Mouse (Mus musculus): ENCODE data around the gene Bcl2l14. TPM values are rescaled to one million over a fixed set of nuclear protein-coding genes. Genes with fewer than 3 reads are reported as not detected.

The Bcl2l14 gene
- polyA plus RNA-seq, 1 experiment, result 1.2 TPM

DNA sequence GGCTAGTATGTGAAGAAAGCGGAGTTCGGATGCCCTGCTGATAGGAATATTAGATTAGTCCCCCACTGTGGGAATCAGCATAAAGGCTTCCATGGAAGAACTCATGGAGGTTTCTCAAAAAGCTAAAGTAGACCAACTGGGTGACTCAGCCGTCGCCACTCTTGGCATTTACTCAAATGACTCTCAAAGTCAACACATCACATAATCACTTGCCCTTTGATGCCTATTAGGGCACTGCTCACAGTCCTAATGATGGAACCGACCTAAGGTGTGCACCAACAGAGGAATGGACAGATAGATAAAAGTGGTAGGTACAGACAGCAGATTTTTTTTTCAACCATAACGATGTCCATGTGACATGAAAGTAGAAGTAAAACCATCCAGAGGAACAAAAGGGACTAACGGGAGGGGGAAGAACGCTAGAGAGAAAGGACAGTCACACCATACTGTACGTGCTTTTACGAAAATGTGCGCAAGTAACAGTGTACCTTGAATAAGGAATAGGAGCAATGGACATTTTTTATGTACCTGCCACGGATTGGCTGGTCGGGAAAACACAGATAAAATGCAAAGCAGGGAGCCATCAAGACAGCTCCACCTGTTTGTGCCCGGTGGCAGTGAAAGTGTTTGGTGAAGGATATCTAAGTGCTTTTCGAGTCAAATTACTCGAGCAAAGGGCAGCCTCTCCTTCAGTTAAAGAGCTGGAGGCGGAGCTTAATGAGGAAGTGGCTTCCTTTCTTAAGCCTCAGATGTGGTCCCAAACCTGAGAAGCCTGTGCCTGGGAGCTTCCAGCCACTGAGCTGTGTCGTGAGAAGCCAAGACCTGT, 17.8 kb downstream of the Bcl2l14 start:
- Histone ChIP-seq H3K4me1 (ENCODE audit: control insufficient read depth, insufficient read depth, low read length) (peaks cover 3% of the 10 kb centered on the region), H3K27me3 (ENCODE audit: control insufficient read depth, insufficient read depth, low read length, poor library complexity, severe bottlenecking) (no peaks in the 10 kb centered on the region), H3K36me3 (ENCODE audit: control insufficient read depth, insufficient read depth, low read length, poor library complexity, severe bottlenecking) (no peaks in the 10 kb centered on the region), H3K27ac (ENCODE audit: insufficient read depth, low read length) (peak overlapping the region; percentile 37; the same call in 1 of the 2 replicates), H3K9me3 (replicated peaks; ENCODE audit: control insufficient read depth, insufficient read depth, low read length, poor library complexity, severe bottlenecking) (no peaks in the 10 kb centered on the region), H3K9ac (ENCODE audit: low read depth, poor library complexity, severe bottlenecking) (no peak overlapping the region), H3K4me3 (ENCODE audit: low read depth, low read length) (peak overlapping the region; percentile 39)
- TF ChIP-seq CTCF (IDR thresholded peaks at IDR 0.05; ENCODE audit: low read depth, low read length) (no peak), POLR2A (IDR thresholded peaks at IDR 0.05; ENCODE audit: insufficient read depth, low read length) (no peak), EP300 (IDR thresholded peaks at IDR 0.05; ENCODE audit: insufficient read depth, low read depth, low read length) (no peak)

DNA sequence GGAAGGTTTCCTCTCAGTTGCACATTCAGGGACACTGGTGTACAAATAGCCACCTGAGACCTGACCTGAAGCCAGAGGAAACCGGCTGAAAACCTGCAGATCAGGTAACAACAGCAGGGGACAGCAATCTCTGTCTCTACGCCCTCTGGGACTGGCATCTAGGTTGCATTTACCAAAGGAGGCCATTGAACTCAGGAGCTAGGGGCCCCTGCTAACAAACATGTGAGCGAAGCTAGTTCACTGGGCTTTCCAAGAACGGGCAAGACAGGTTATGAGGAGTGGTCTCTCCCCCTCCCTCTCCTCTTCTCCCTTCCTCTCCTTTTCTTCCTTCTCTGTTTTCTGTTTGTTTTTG, 18.4 kb downstream of the Bcl2l14 start:
- Histone ChIP-seq H3K4me1 (ENCODE audit: control insufficient read depth, insufficient read depth, low read length) (peaks cover 3% of the 10 kb centered on the region), H3K4me3 (ENCODE audit: low read depth, low read length) (peak overlapping the region; percentile 39), H3K9me3 (replicated peaks; ENCODE audit: control insufficient read depth, insufficient read depth, low read length, poor library complexity, severe bottlenecking) (no peaks in the 10 kb centered on the region), H3K27me3 (ENCODE audit: control insufficient read depth, insufficient read depth, low read length, poor library complexity, severe bottlenecking) (no peaks in the 10 kb centered on the region), H3K27ac (ENCODE audit: insufficient read depth, low read length) (peak overlapping the region; percentile 16; the same call in 1 of the 2 replicates), H3K9ac (ENCODE audit: low read depth, poor library complexity, severe bottlenecking) (no peak overlapping the region), H3K36me3 (ENCODE audit: control insufficient read depth, insufficient read depth, low read length, poor library complexity, severe bottlenecking) (no peaks in the 10 kb centered on the region)
- TF ChIP-seq POLR2A (IDR thresholded peaks at IDR 0.05; ENCODE audit: insufficient read depth, low read length) (no peak), EP300 (IDR thresholded peaks at IDR 0.05; ENCODE audit: insufficient read depth, low read depth, low read length) (no peak), CTCF (IDR thresholded peaks at IDR 0.05; ENCODE audit: low read depth, low read length) (no peak)

DNA sequence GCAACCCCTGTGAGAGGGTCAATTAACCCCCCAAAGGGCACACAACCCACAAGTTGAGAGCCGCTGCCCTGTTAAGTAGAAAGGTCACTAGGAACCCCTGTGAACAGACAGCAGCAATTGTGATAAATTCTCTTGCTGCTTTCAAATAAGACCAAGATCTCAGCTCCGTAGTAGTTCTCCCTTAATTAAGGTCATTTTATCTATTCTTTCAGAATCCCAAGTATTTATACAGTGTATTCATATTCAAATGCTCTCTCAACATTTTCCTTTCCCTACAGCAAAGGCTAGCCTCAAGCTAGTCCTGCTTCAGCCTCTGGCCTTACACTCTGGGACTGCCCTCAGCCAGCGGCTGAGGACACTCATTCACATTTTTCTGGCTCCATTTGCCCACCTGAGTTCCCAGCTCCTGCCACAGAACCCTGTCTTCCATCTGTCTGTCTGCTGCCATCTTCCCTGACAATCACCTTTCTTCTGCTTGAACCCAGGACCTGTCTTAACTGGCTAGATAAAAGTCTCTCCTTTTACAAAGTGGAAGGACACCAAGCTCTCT, 20.5 kb downstream of the Bcl2l14 start:
- H3K9ac ChIP-seq (ENCODE audit: low read depth, poor library complexity, severe bottlenecking), result no peak overlapping the region
- H3K27me3 ChIP-seq (ENCODE audit: control insufficient read depth, insufficient read depth, low read length, poor library complexity, severe bottlenecking), result no peaks in the 10 kb centered on the region
- no peaks in the 10 kb centered on the region for H3K9me3 ChIP-seq (replicated peaks; ENCODE audit: control insufficient read depth, insufficient read depth, low read length, poor library complexity, severe bottlenecking)
- H3K4me3 ChIP-seq (ENCODE audit: low read depth, low read length), result no peak overlapping the region
- H3K27ac ChIP-seq (ENCODE audit: insufficient read depth, low read length), result no peak overlapping the region
- no peaks in the 10 kb centered on the region for H3K36me3 ChIP-seq (ENCODE audit: control insufficient read depth, insufficient read depth, low read length, poor library complexity, severe bottlenecking)
- H3K4me1 ChIP-seq (ENCODE audit: control insufficient read depth, insufficient read depth, low read length), result peaks cover 3% of the 10 kb centered on the region
- TF ChIP-seq CTCF (IDR thresholded peaks at IDR 0.05; ENCODE audit: low read depth, low read length) (no peak), POLR2A (IDR thresholded peaks at IDR 0.05; ENCODE audit: insufficient read depth, low read length) (no peak), EP300 (IDR thresholded peaks at IDR 0.05; ENCODE audit: insufficient read depth, low read depth, low read length) (0 out of 2 replicates have a peak, but pooled peaks have one; percentile 70)

DNA sequence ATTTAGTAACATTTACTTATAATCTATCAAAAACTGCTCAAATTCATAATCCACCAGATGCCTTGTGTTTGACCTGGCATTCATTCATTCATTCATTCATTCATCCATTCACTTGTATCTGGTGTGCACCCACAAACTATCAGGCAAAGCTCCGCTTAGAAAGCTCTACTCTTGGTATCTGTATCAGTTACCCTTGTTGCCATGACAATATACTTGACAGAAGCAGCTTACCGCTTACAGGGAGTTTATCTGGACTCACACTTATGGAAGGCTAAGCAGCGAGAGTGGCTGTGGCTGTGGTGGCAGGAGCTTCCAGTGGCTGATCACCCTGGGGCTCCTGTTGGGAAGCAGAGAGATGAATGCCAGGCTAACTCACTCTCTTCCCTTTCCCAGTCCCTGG, 21.8 kb downstream of the Bcl2l14 start:
- H3K4me3 ChIP-seq (ENCODE audit: low read depth, low read length), result no peak overlapping the region
- H3K9me3 ChIP-seq (replicated peaks; ENCODE audit: control insufficient read depth, insufficient read depth, low read length, poor library complexity, severe bottlenecking), result no peaks in the 10 kb centered on the region
- H3K9ac ChIP-seq (ENCODE audit: low read depth, poor library complexity, severe bottlenecking), result no peak overlapping the region
- no peak for TF ChIP-seq EP300 (IDR thresholded peaks at IDR 0.05; ENCODE audit: insufficient read depth, low read depth, low read length)
- TF ChIP-seq CTCF (IDR thresholded peaks at IDR 0.05; ENCODE audit: low read depth, low read length), result no peak
- H3K27ac ChIP-seq (ENCODE audit: insufficient read depth, low read length), result no peak overlapping the region
- H3K4me1 ChIP-seq (ENCODE audit: control insufficient read depth, insufficient read depth, low read length), result peaks cover 3% of the 10 kb centered on the region
- H3K27me3 ChIP-seq (ENCODE audit: control insufficient read depth, insufficient read depth, low read length, poor library complexity, severe bottlenecking), result no peaks in the 10 kb centered on the region
- H3K36me3 ChIP-seq (ENCODE audit: control insufficient read depth, insufficient read depth, low read length, poor library complexity, severe bottlenecking), result no peaks in the 10 kb centered on the region

DNA sequence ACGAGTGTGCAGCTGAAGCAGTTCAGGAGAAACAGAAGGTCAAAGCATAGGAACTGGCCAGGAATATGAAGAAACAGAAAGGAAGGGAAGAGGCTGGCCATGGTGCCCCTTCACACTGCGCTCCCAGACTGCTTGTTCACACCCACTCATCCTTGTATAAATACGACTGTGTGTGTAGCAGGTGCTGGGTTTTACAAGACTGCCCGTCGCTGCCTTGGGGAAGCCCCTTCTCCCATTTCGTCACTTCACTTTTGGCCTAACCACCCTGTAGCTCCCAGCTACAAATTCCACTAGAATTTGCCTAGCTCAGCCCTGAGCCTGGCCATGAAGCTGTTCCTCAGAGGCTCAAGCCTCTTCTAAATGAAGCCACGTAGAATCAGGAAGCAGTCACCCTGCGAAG, 24.3 kb downstream of the Bcl2l14 start:
- H3K4me1 ChIP-seq (ENCODE audit: control insufficient read depth, insufficient read depth, low read length), result peaks cover 3% of the 10 kb centered on the region

DNA sequence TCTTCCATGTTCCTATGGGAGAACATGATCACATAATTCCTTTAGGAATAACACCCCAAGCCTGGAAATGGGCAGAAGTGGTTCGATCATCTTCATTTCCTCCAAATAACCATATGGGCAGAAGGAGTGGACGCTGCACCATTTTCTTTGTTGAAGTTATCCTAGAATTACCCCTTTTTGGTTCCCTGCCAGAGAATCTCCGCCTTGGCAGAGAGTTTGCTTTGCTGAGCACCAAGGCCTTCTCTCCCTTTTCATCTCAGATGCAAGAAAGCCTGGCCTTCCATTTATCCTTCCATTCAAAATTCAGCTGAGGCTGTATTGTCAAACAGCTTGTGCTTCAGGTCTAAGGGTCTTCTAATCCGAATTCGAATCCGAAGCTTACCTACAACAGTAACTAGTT, 25.8 kb downstream of the Bcl2l14 start:
- no peak overlapping the region for H3K4me3 ChIP-seq (ENCODE audit: low read depth, low read length)
- H3K27me3 ChIP-seq (ENCODE audit: control insufficient read depth, insufficient read depth, low read length, poor library complexity, severe bottlenecking), result no peaks in the 10 kb centered on the region
- peaks cover 3% of the 10 kb centered on the region for H3K4me1 ChIP-seq (ENCODE audit: control insufficient read depth, insufficient read depth, low read length)
- no peaks in the 10 kb centered on the region for H3K36me3 ChIP-seq (ENCODE audit: control insufficient read depth, insufficient read depth, low read length, poor library complexity, severe bottlenecking)
- no peak overlapping the region for H3K9ac ChIP-seq (ENCODE audit: low read depth, poor library complexity, severe bottlenecking)
- no peaks in the 10 kb centered on the region for H3K9me3 ChIP-seq (replicated peaks; ENCODE audit: control insufficient read depth, insufficient read depth, low read length, poor library complexity, severe bottlenecking)
- TF ChIP-seq CTCF (IDR thresholded peaks at IDR 0.05; ENCODE audit: low read depth, low read length) (no peak), POLR2A (IDR thresholded peaks at IDR 0.05; ENCODE audit: insufficient read depth, low read length) (no peak)
- no peak overlapping the region for H3K27ac ChIP-seq (ENCODE audit: insufficient read depth, low read length)

More for the DNA sequence above, 24.3 kb downstream of the Bcl2l14 start:
- no peak for TF ChIP-seq CTCF (IDR thresholded peaks at IDR 0.05; ENCODE audit: low read depth, low read length)
- no peak for TF ChIP-seq EP300 (IDR thresholded peaks at IDR 0.05; ENCODE audit: insufficient read depth, low read depth, low read length)
- no peak for TF ChIP-seq POLR2A (IDR thresholded peaks at IDR 0.05; ENCODE audit: insufficient read depth, low read length)
- H3K9me3 ChIP-seq (replicated peaks; ENCODE audit: control insufficient read depth, insufficient read depth, low read length, poor library complexity, severe bottlenecking), result no peaks in the 10 kb centered on the region
- no peak overlapping the region for H3K27ac ChIP-seq (ENCODE audit: insufficient read depth, low read length)
- H3K27me3 ChIP-seq (ENCODE audit: control insufficient read depth, insufficient read depth, low read length, poor library complexity, severe bottlenecking), result no peaks in the 10 kb centered on the region
- H3K9ac ChIP-seq (ENCODE audit: low read depth, poor library complexity, severe bottlenecking), result no peak overlapping the region
- no peak overlapping the region for H3K4me3 ChIP-seq (ENCODE audit: low read depth, low read length)
- no peaks in the 10 kb centered on the region for H3K36me3 ChIP-seq (ENCODE audit: control insufficient read depth, insufficient read depth, low read length, poor library complexity, severe bottlenecking)
